Mouse (Mus musculus) forebrain, embryonic 10.5 days (tissue): ENCODE data around the gene Ak6. TPM values are rescaled to one million over a fixed set of nuclear protein-coding genes. Genes with fewer than 3 reads are reported as not detected.

Source experiments
- DNase-seq: peaks from one replicate; pipeline ENCODE4 v3.0.0-alpha.2; 2017; ENCODE audit warnings: low spot score; ENCODE audit errors: extremely low spot score
- H3K27ac ChIP-seq: fragments of 300-500 bp; sonication (generic); 2 replicates; pipeline ENCODE4 v1.5.1; 2016; ENCODE audit warnings: mild to moderate bottlenecking
- H3K27me3 ChIP-seq: fragments of 300-500 bp; sonication (generic); 2 replicates; pipeline ENCODE4 v1.6.1; 2016; ENCODE audit warnings: mild to moderate bottlenecking; ENCODE audit not compliant: poor library complexity, severe bottlenecking
- H3K36me3 ChIP-seq: fragments of 300-500 bp; sonication (generic); replicated peaks from 2 replicates; pipeline ENCODE4 v1.6.1; 2016; ENCODE audit warnings: mild to moderate bottlenecking, moderate library complexity
- H3K4me1 ChIP-seq: fragments of 300-500 bp; sonication (generic); 2 replicates; pipeline ENCODE4 v1.6.1; 2016
- H3K4me3 ChIP-seq: fragments of 300-500 bp; sonication (generic); 2 replicates; pipeline ENCODE4 v1.5.1; 2016; ENCODE audit warnings: mild to moderate bottlenecking, moderate library complexity
- H3K9me3 ChIP-seq: fragments of 300-500 bp; sonication (generic); 2 replicates; pipeline ENCODE4 v1.6.1; 2016; ENCODE audit warnings: mild to moderate bottlenecking, moderate library complexity
- WGBS: fragments of 180-500 bp; shearing (Covaris S2); methylation state at CpG from one replicate; pipeline ENCODE4 v1.1.7; 2016; 5-methylcytosine and 5-hydroxymethylcytosine counted together
- polyA plus RNA-seq: library from polyadenylated mRNA; unstranded; fragments of >200 nt; fragmentation: Nextera tagmentation; extraction: Ambion mirVana; gene quantifications from 2 replicates; pipeline ENCODE4 v1.2.1, GENCODE M21; 2016

Ak6 gene
- polyA plus RNA-seq, 1 experiment from 2014 or later = 382 TPM

GRCm38 (mm10) chr13:100617583-100617982 lies 33.2 kb upstream of the Ak6 start:
- Histone ChIP-seq H3K27me3 (peaks cover 27% of the 10 kb centered on the region), H3K4me3 (no peak overlapping the region), H3K36me3 (peaks cover 49% of the 10 kb centered on the region), H3K9me3 (no peaks in the 10 kb centered on the region), H3K4me1 (peaks cover 10% of the 10 kb centered on the region), H3K27ac (no peak overlapping the region)
- DNase-seq = no peak
- WGBS = 84% methylated on average over 13 of the region's 13 CpGs

DNA sequence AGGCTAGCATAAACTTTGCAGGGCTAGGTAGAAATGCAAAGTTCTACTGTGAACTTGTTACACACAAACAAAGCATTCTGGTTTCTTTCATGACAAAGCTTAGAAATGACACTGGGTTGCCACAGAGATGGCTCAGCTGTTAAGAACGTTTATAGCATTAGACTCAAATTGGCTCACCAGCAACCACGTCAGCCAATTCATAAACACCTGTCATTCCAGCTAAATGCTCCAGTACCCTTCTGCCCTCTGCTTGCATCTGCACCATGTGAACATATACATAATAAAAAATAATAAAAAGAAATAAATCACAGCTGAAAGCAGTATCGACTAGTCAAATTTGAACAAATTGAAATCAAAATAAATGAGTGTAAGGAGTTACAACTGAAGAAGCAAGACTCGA lies 28.5 kb upstream of the Ak6 start:
- Histone ChIP-seq H3K4me1 (no peaks in the 10 kb centered on the region), H3K4me3 (no peak overlapping the region), H3K36me3 (peaks cover 93% of the 10 kb centered on the region), H3K9me3 (no peaks in the 10 kb centered on the region), H3K27me3 (peaks cover 7% of the 10 kb centered on the region), H3K27ac (no peak overlapping the region)
- no peak for DNase-seq
- WGBS = 91% methylated on average over 4 of the region's 4 CpGs

DNA sequence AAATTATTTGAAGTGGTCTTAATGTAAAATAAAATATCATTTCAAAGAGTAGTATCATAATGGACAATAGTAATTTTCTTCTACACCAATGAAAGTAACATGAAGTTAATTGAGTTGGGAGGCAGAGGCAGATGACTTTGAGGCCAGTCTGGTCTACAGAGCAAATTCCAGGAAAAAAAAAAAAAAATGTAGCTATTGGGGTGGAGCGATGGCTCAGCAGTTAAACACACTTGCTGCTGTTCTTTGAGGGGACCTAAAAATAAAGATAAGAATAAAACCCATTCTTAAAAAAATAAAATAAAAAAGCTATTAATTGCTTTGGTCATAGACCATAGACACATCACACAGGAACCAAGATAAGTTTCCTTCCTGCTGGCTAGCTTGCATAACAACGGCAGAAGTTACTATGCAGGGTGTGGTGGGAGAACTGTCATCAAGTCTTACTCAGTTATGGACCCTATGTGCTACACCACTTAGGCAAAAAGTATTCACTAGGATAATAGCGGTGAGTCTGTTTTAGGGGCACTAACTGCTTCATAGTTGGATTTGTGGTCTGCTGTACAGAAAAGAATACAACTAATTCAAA lies 16.6 kb upstream of the Ak6 start:
- 96% methylated on average over 3 of the region's 3 CpGs for WGBS
- Histone ChIP-seq H3K4me3 (no peak overlapping the region), H3K27ac (no peak overlapping the region), H3K4me1 (no peaks in the 10 kb centered on the region), H3K9me3 (no peaks in the 10 kb centered on the region), H3K27me3 (no peaks in the 10 kb centered on the region), H3K36me3 (peaks cover 95% of the 10 kb centered on the region)
- DNase-seq = no peak

DNA sequence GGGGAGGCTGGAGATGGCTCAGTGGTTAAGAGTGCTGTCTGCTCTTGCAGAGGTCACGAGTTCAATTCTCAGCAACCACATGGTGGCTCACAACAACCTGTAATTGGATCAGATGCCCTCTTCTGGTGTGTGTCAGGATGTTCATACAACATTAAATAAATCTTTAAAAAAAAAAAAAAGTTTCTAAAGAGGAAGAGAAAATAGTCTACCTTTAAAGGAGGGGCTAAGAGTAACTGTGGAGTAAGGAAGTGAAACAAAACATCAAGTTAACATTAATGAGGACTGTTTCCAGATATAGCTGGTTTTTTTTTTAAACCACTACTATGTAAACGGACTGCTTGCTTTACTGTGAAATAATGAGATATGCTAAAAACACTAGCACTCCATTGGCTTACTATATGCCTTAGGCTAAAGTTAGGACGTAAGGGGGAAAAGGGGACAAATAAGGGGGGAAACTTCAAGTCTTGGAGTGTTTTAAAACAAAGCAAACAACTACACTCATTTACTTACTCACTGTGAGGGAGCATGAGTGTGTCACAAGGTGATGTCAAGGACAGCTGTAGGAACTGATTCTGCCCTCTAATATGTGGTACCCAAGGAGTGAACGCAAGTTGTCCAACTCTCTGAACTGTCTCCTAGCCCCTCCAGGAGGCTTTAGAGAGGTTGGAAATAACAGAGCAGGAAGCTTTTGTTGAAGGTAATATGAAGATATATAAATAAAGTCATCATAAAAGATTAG lies 8.1 kb upstream of the Ak6 start:
- H3K27me3 ChIP-seq = no peaks in the 10 kb centered on the region
- H3K4me1 ChIP-seq = no peaks in the 10 kb centered on the region
- no peak for DNase-seq
- WGBS = 93% methylated on average over 4 of the region's 4 CpGs
- no peaks in the 10 kb centered on the region for H3K9me3 ChIP-seq
- H3K27ac ChIP-seq = no peak overlapping the region
- H3K36me3 ChIP-seq = peaks cover 95% of the 10 kb centered on the region
- H3K4me3 ChIP-seq = no peak overlapping the region

GRCm38 (mm10) chr13:100648223-100648622 lies 2.6 kb upstream of the Ak6 start:
- no peaks in the 10 kb centered on the region for H3K9me3 ChIP-seq
- no peak for DNase-seq
- no peaks in the 10 kb centered on the region for H3K27me3 ChIP-seq
- peaks cover 50% of the 10 kb centered on the region for H3K36me3 ChIP-seq
- H3K27ac ChIP-seq = no peak overlapping the region
- H3K4me1 ChIP-seq = peaks cover 9% of the 10 kb centered on the region
- H3K4me3 ChIP-seq = no peak overlapping the region
- 93% methylated on average over 8 of the region's 8 CpGs for WGBS

- peaks cover 9% of the 10 kb centered on the region for H3K4me1 ChIP-seq
- H3K9me3 ChIP-seq = no peaks in the 10 kb centered on the region
- peak within 1 kb of the TSS; percentile 74 for H3K4me3 ChIP-seq
- no peaks in the 10 kb centered on the region for H3K27me3 ChIP-seq
- H3K36me3 ChIP-seq = peaks cover 43% of the 10 kb centered on the region
- no peak for DNase-seq
- WGBS = under 1% methylated on average over 62 of the region's 63 CpGs
- H3K27ac ChIP-seq = peak within 1 kb of the TSS; percentile 100
Measured at GRCm38 (mm10) chr13:100651439-100652186, 834 bp downstream of the Ak6 start, which contains the start of gene Taf9. Gene Taf9 (plus strand): TSS chr13:100651579.

- 94% methylated on average over 5 of the region's 5 CpGs for WGBS
- Histone ChIP-seq H3K27me3 (no peaks in the 10 kb centered on the region), H3K36me3 (peaks cover 62% of the 10 kb centered on the region), H3K4me3 (no peak overlapping the region), H3K4me1 (no peaks in the 10 kb centered on the region), H3K9me3 (no peaks in the 10 kb centered on the region), H3K27ac (no peak overlapping the region)
- DNase-seq = no peak
Measured at GRCm38 (mm10) chr13:100658091-100658490, 7.3 kb downstream of the Ak6 start.

DNA sequence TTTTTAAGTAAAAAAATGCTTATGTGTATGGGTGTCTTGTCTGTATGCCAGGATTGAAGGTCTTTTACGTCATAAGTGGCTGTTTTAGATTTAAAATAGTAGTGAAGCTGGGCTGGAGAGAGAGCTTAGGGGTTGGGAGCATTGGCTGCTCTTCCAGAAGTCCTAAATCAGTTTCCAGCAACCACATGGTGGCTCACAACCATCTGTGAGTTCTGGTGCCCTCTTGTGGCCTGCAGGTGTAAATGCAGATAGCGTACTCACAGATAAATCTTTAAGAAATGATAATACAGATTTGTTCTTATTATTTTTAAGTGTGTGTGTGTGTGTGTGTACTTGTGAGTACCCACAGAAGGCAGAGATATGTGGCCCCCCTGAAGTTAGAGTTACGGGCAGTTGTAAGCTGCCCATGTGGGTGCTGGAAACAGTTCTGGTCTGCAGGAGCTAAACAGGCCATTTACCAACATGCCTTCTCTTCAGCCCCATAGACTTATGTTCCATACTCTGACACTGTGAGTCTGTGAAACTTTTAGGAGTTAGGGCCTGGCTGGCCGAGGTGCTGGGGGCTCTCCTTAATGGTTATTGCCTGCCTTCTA lies 9.2 kb downstream of the Ak6 start:
- no peak overlapping the region for H3K4me3 ChIP-seq
- no peaks in the 10 kb centered on the region for H3K9me3 ChIP-seq
- no peaks in the 10 kb centered on the region for H3K27me3 ChIP-seq
- H3K27ac ChIP-seq = no peak overlapping the region
- DNase-seq = peak; percentile 47
- no peaks in the 10 kb centered on the region for H3K4me1 ChIP-seq
- 52% methylated on average over 4 of the region's 4 CpGs for WGBS
- peaks cover 63% of the 10 kb centered on the region for H3K36me3 ChIP-seq

GRCm38 (mm10) chr13:100669291-100670022 lies 18.7 kb downstream of the Ak6 start, which contains the start of gene Ccdc125:
Gene Ccdc125 (plus strand): TSS chr13:100669717.
- WGBS = under 1% methylated on average over 44 of the region's 44 CpGs
- H3K27me3 ChIP-seq = 0 out of 2 replicates have a peak, but pooled peaks cover 6% of the 10 kb centered on the region
- peaks cover 23% of the 10 kb centered on the region for H3K36me3 ChIP-seq
- peak within 1 kb of the TSS; percentile 89 for H3K27ac ChIP-seq
- H3K4me3 ChIP-seq = peak within 1 kb of the TSS; percentile 74
- peak; percentile 60 for DNase-seq
- H3K9me3 ChIP-seq = peaks cover 4% of the 10 kb centered on the region; the same call in 1 of the 2 replicates
- peaks cover 10% of the 10 kb centered on the region for H3K4me1 ChIP-seq

DNA sequence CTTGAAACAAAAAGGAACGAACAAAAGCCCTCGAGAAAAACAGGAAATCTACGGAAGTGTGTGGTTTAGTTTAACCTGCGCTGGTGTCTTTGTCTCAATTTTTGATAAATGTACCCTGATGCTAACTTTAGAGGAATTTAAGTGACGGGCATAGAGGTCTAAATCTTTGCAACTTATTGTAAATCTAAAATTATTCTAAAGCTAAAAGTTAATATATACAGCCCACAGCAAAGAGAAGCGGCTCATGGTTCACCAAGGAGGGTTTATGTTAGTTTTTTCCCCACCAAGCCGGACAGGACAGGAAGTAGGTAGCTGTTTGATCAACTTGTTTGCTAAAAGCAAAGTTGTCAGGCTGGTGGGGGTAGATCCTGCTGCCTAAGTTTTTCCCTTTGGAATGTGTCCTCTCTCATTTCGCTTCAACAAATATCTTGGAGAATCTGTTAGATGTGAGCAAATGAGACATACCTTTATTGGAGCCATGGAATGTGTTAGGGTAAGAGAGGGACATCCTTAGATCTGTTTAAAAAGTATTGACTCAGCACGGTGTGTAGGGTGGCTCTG lies 19.5 kb downstream of the Ak6 start:
- peak overlapping the region; percentile 74 for H3K4me3 ChIP-seq
- H3K9me3 ChIP-seq = peaks cover 4% of the 10 kb centered on the region; the same call in 1 of the 2 replicates
- H3K4me1 ChIP-seq = peaks cover 10% of the 10 kb centered on the region
- WGBS = 61% methylated on average over 9 of the region's 9 CpGs
- peak overlapping the region; percentile 89 for H3K27ac ChIP-seq
- peaks cover 19% of the 10 kb centered on the region for H3K36me3 ChIP-seq
- H3K27me3 ChIP-seq = 0 out of 2 replicates have a peak, but pooled peaks cover 6% of the 10 kb centered on the region
- DNase-seq = no peak

DNA sequence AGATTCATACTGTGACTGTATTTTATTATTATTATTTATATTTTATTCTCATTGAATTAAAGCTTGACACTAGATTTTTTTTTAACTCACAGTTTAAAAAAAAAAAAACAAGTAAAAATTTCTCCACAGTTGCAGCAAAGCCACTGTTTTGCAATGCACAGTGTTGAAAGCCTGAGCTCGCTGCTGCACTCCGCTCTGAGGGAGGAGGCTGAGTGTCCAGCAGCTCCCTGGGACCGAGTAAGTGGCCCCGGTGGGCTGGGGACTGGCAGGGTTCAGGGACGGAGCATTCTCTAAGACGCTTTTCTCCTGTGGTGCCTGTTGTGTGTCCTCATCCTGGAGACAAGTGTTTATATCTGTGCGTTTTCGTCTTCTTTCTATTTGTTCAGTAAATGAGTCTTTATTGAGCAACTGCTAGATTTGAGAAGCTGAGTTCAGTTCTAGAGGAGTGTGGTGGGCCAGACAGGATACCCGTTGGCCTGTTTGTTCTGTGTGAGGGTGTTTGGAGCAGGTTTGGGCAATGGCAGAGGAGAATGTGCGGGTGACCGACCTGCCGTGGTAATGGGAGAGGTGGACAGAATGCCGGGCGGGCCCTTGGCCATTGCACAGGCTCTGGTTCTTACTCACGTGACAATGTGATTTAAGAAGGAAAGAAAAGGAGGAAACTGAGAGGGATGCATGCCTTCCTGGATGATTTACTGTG lies 25.3 kb downstream of the Ak6 start:
- no peak overlapping the region for H3K27ac ChIP-seq
- H3K9me3 ChIP-seq = peaks cover 4% of the 10 kb centered on the region; the same call in 1 of the 2 replicates
- WGBS = 92% methylated on average over 15 of the region's 15 CpGs
- no peaks in the 10 kb centered on the region for H3K27me3 ChIP-seq
- DNase-seq = no peak
- no peaks in the 10 kb centered on the region for H3K36me3 ChIP-seq
- no peak overlapping the region for H3K4me3 ChIP-seq
- H3K4me1 ChIP-seq = no peaks in the 10 kb centered on the region
